In genomic region chr14:29268609-29269008, GRCm38 (mm10) we compare ENCODE assay signal across 12 mouse cellular contexts.
DNase-seq lines count a peak whose midpoint lies in the region; ATAC-seq lines count a peak whose summit lies in the region.
"Had no signal": no experiment of that assay in that cellular context is flagged by ENCODE, and none has a peak within 500 bp of the region (broad histone marks: within the 10 kb centered on the region; RNA-seq: fewer than 3 reads in every experiment).

No protein-coding gene starts in this region.

- 66% methylated on average over 5 of the region's 5 CpGs for WGBS in midbrain, embryonic 10.5 days
- WGBS in midbrain, embryonic 13.5 days: 59% methylated on average over 5 of the region's 5 CpGs
- 35% methylated on average over 5 of the region's 5 CpGs for WGBS in neural tube, embryonic 11.5 days

- no peak overlapping the region for H3K4me3 ChIP-seq in midbrain, embryonic 10.5 days
- H3K4me3 ChIP-seq in midbrain, embryonic 13.5 days (replicated peaks): no peak overlapping the region
- no peak overlapping the region for H3K4me3 ChIP-seq in neural tube, embryonic 11.5 days (ENCODE audit: low read depth, low read length)
- H3K4me3 ChIP-seq: heart, embryonic 13.5 days had no signal

- no peaks in the 10 kb centered on the region for H3K36me3 ChIP-seq in midbrain, embryonic 10.5 days
- no peaks in the 10 kb centered on the region for H3K36me3 ChIP-seq in midbrain, embryonic 13.5 days
- no peaks in the 10 kb centered on the region for H3K36me3 ChIP-seq in neural tube, embryonic 11.5 days (ENCODE audit: control insufficient read depth, insufficient read depth, low read length)
- H3K36me3 ChIP-seq: heart, embryonic 13.5 days had no signal

- H3K4me2 ChIP-seq in midbrain, embryonic 13.5 days (replicated peaks): no peak overlapping the region
- no peak overlapping the region for H3K4me2 ChIP-seq in neural tube, embryonic 11.5 days (ENCODE audit: low read depth)
- H3K4me2 ChIP-seq: heart, embryonic 13.5 days; liver, embryonic 11.5 days had no signal

- H3K9ac ChIP-seq in midbrain, embryonic 13.5 days (replicated peaks): no peak overlapping the region
- H3K9ac ChIP-seq in neural tube, embryonic 11.5 days (ENCODE audit: low read length): no peak overlapping the region
- H3K9ac ChIP-seq: heart, embryonic 13.5 days had no signal

- no peak for ATAC-seq in midbrain, embryonic 13.5 days
- ATAC-seq in neural tube, embryonic 11.5 days (ENCODE audit: insufficient read depth, low FRiP score, low TSS enrichment): no peak

- peak overlapping the region; percentile 33; the same call in 1 of the 2 replicates for H3K27ac ChIP-seq in midbrain, embryonic 10.5 days (replicated peaks)
- no peak overlapping the region for H3K27ac ChIP-seq in midbrain, embryonic 13.5 days
- H3K27ac ChIP-seq in neural tube, embryonic 11.5 days (ENCODE audit: low read depth, low read length): no peak overlapping the region
- H3K27ac ChIP-seq: heart, embryonic 13.5 days had no signal

- no peaks in the 10 kb centered on the region for H3K9me3 ChIP-seq in midbrain, embryonic 10.5 days (replicated peaks)
- no peaks in the 10 kb centered on the region for H3K9me3 ChIP-seq in midbrain, embryonic 13.5 days
- no peaks in the 10 kb centered on the region for H3K9me3 ChIP-seq in neural tube, embryonic 11.5 days (ENCODE audit: control insufficient read depth, low read length)
- H3K9me3 ChIP-seq: heart, embryonic 13.5 days had no signal

- peak; percentile 38 to 84 for DNase-seq in adrenal gland, adult (ENCODE audit: inconsistent age in 2 of 2, low spot score in 1 of 2)
- DNase-seq in adrenal gland, postnatal 25 days: no peak
- peak; percentile 12 for DNase-seq in midbrain, embryonic 10.5 days (ENCODE audit: low spot score)
- peak; percentile 71 for DNase-seq in embryo, embryonic 10.5 days (ENCODE audit: low spot score)
- DNase-seq in neural tube, embryonic 11.5 days (ENCODE audit: low spot score): peak; percentile 28
- DNase-seq in gastrocnemius, postnatal 14 days: no peak
- DNase-seq in T-cell, adult 2 months (ENCODE audit: low spot score): no peak
- DNase-seq: lung, postnatal 14 days; thymus, adult 2 months had no signal

- H3K4me1 ChIP-seq in midbrain, embryonic 10.5 days: peaks cover 42% of the 10 kb centered on the region
- peaks cover 16% of the 10 kb centered on the region for H3K4me1 ChIP-seq in midbrain, embryonic 13.5 days (replicated peaks)
- no peaks in the 10 kb centered on the region for H3K4me1 ChIP-seq in neural tube, embryonic 11.5 days (ENCODE audit: control insufficient read depth, insufficient read depth, low read length)

- H3K27me3 ChIP-seq in midbrain, embryonic 10.5 days (ENCODE audit: low read depth, poor library complexity, severe bottlenecking): no peaks in the 10 kb centered on the region
- H3K27me3 ChIP-seq in midbrain, embryonic 13.5 days: no peaks in the 10 kb centered on the region
- no peaks in the 10 kb centered on the region for H3K27me3 ChIP-seq in neural tube, embryonic 11.5 days (ENCODE audit: control insufficient read depth, insufficient read depth, low read length)
- H3K27me3 ChIP-seq: heart, embryonic 13.5 days had no signal

- intact Hi-C loops in gastrocnemius, postnatal 14 days (cut with DNase I; ENCODE audit: low total_unique reads): no loop called here

Comparison
In these comparisons a context has a peak if more than half of its experiments do, and no peak if none do; other contexts are left out.
1. DNase-seq: peak in adrenal gland, adult (2 of 2), midbrain, embryonic 10.5 days (single experiment), embryo, embryonic 10.5 days (single experiment) and neural tube, embryonic 11.5 days (single experiment); none in adrenal gland, postnatal 25 days (single experiment), gastrocnemius, postnatal 14 days (single experiment) and T-cell, adult 2 months (single experiment).